Mouse (Mus musculus): ENCODE measurements around the gene Pnpla3.
A peak's percentile ranks its signal among the peaks of the same experiment; 100 is the strongest.
"Not testable (repeated sequence)": the region's sequence is repeated elsewhere in the genome, so short reads cannot be mapped to it uniquely, and the experiment has no call there.

Pnpla3 gene

GRCm38 (mm10) chr15:84167600-84167999 lies at the start of gene Pnpla3:
Gene Pnpla3 (plus strand): TSS chr15:84167837.
- DNase-seq (ENCODE audit: low spot score in 2 of 2), result peak; percentile 87 to 94

- no peak for DNase-seq (ENCODE audit: low spot score in 2 of 2)
Measured at GRCm38 (mm10) chr15:84120612-84121011, 47.0 kb upstream of the Pnpla3 start.

- no peak for DNase-seq (ENCODE audit: low spot score in 2 of 2)
Measured at GRCm38 (mm10) chr15:84121036-84121435, 46.6 kb upstream of the Pnpla3 start.

GRCm38 (mm10) chr15:84123075-84123474 lies 44.6 kb upstream of the Pnpla3 start, which contains the start of gene Pnpla5:
Gene Pnpla5 (minus strand): TSS chr15:84123175.
- DNase-seq (ENCODE audit: low spot score in 2 of 2), result no peak

- no peak for DNase-seq (ENCODE audit: low spot score in 2 of 2)
Measured at GRCm38 (mm10) chr15:84124086-84124485, 43.6 kb upstream of the Pnpla3 start.

- DNase-seq (ENCODE audit: low spot score in 2 of 2), result no peak
Measured at GRCm38 (mm10) chr15:84126447-84126846, 41.2 kb upstream of the Pnpla3 start.

GRCm38 (mm10) chr15:84126871-84127270 lies 40.8 kb upstream of the Pnpla3 start:
- no peak for DNase-seq (ENCODE audit: low spot score in 2 of 2)

- peak in 1 of 2 experiments; percentile 39 for DNase-seq (ENCODE audit: low spot score in 2 of 2)
Measured at GRCm38 (mm10) chr15:84131096-84131786, 36.4 kb upstream of the Pnpla3 start.

GRCm38 (mm10) chr15:84131971-84132370 lies 35.7 kb upstream of the Pnpla3 start:
- no peak for DNase-seq (ENCODE audit: low spot score in 2 of 2)

- DNase-seq (ENCODE audit: low spot score in 2 of 2), result no peak
Measured at GRCm38 (mm10) chr15:84133440-84133839, 34.2 kb upstream of the Pnpla3 start.

GRCm38 (mm10) chr15:84135472-84135871 lies 32.2 kb upstream of the Pnpla3 start:
- DNase-seq (ENCODE audit: low spot score in 2 of 2), result peak in 1 of 2 experiments; percentile 25

GRCm38 (mm10) chr15:84136473-84137415 lies 30.9 kb upstream of the Pnpla3 start:
- DNase-seq (ENCODE audit: low spot score in 2 of 2), result no peak

GRCm38 (mm10) chr15:84139592-84140005 lies 28.0 kb upstream of the Pnpla3 start:
- DNase-seq (ENCODE audit: low spot score in 2 of 2), result no peak

- DNase-seq (ENCODE audit: low spot score in 2 of 2), result no peak
Measured at GRCm38 (mm10) chr15:84140109-84140508, 27.5 kb upstream of the Pnpla3 start.

- DNase-seq (ENCODE audit: low spot score in 2 of 2), result no peak
Measured at GRCm38 (mm10) chr15:84140929-84141328, 26.7 kb upstream of the Pnpla3 start.

- DNase-seq (ENCODE audit: low spot score in 2 of 2), result no peak
Measured at GRCm38 (mm10) chr15:84156158-84156557, 11.5 kb upstream of the Pnpla3 start.

GRCm38 (mm10) chr15:84157530-84157929 lies 10.1 kb upstream of the Pnpla3 start:
- DNase-seq (ENCODE audit: low spot score in 2 of 2), result not testable (repeated sequence)

GRCm38 (mm10) chr15:84161871-84162270 lies 5.8 kb upstream of the Pnpla3 start:
- no peak for DNase-seq (ENCODE audit: low spot score in 2 of 2)

GRCm38 (mm10) chr15:84166818-84167217 lies 819 bp upstream of the Pnpla3 start:
- DNase-seq (ENCODE audit: low spot score in 2 of 2), result no peak

GRCm38 (mm10) chr15:84168170-84169161 lies 829 bp downstream of the Pnpla3 start:
- peak; percentile 37 to 76 for DNase-seq (ENCODE audit: low spot score in 2 of 2)

- DNase-seq (ENCODE audit: low spot score in 2 of 2), result no peak
Measured at GRCm38 (mm10) chr15:84169511-84169910, 1.9 kb downstream of the Pnpla3 start.

All from cerebellum, postnatal 4 days (tissue).